16 mouse cellular contexts compared by ENCODE assay signal in genomic region chr10:126734661-126735060, GRCm38 (mm10).
A peak's percentile ranks its signal among the peaks of the same experiment; 100 is the strongest.
DNase-seq lines count a peak whose midpoint lies in the region; ATAC-seq and TF ChIP-seq lines count a peak whose summit lies in the region.
"Had no signal": no experiment of that assay in that cellular context is flagged by ENCODE, and none has a peak within 500 bp of the region (broad histone marks: within the 10 kb centered on the region; RNA-seq: fewer than 3 reads in every experiment).

No protein-coding gene starts in this region.

- no peaks in the 10 kb centered on the region for H3K36me3 ChIP-seq in kidney, postnatal 0 days (ENCODE audit: insufficient read depth, low read length)
- H3K36me3 ChIP-seq in liver, embryonic 11.5 days (ENCODE audit: control insufficient read depth, insufficient read depth, low read length): no peaks in the 10 kb centered on the region
- no peaks in the 10 kb centered on the region for H3K36me3 ChIP-seq in liver, embryonic 15.5 days (replicated peaks)
- no peaks in the 10 kb centered on the region for H3K36me3 ChIP-seq in heart, embryonic 12.5 days
- H3K36me3 ChIP-seq: embryonic facial prominence, embryonic 12.5 days; forebrain, embryonic 15.5 days; hindbrain, embryonic 10.5 days; hindbrain, embryonic 15.5 days had no signal

- H3K4me2 ChIP-seq in kidney, postnatal 0 days (ENCODE audit: low read length): no peak overlapping the region
- no peak overlapping the region for H3K4me2 ChIP-seq in liver, embryonic 11.5 days
- no peak overlapping the region for H3K4me2 ChIP-seq in liver, embryonic 15.5 days
- no peak overlapping the region for H3K4me2 ChIP-seq in heart, embryonic 12.5 days
- H3K4me2 ChIP-seq: embryonic facial prominence, embryonic 12.5 days; forebrain, embryonic 15.5 days; heart, embryonic 11.5 days; hindbrain, embryonic 15.5 days had no signal

- H3K9ac ChIP-seq in kidney, postnatal 0 days (ENCODE audit: low read depth, low read length): no peak overlapping the region
- no peak overlapping the region for H3K9ac ChIP-seq in liver, embryonic 11.5 days (ENCODE audit: low read depth, low read length)
- no peak overlapping the region for H3K9ac ChIP-seq in liver, embryonic 15.5 days
- H3K9ac ChIP-seq in heart, embryonic 12.5 days: no peak overlapping the region
- H3K9ac ChIP-seq: embryonic facial prominence, embryonic 12.5 days; forebrain, embryonic 15.5 days; hindbrain, embryonic 15.5 days had no signal

- no peak overlapping the region for H3K4me3 ChIP-seq in kidney, postnatal 0 days (replicated peaks; ENCODE audit: low read depth, low read length)
- H3K4me3 ChIP-seq in liver, embryonic 11.5 days (ENCODE audit: low read depth, low read length): no peak overlapping the region
- H3K4me3 ChIP-seq in liver, embryonic 15.5 days (replicated peaks): no peak overlapping the region
- no peak overlapping the region for H3K4me3 ChIP-seq in heart, embryonic 12.5 days
- H3K4me3 ChIP-seq: embryonic facial prominence, embryonic 12.5 days; forebrain, embryonic 15.5 days; heart, adult 2 months; hindbrain, embryonic 10.5 days; hindbrain, embryonic 15.5 days had no signal

- H3K9me3 ChIP-seq in kidney, postnatal 0 days (replicated peaks; ENCODE audit: low read length): no peaks in the 10 kb centered on the region
- H3K9me3 ChIP-seq in liver, embryonic 11.5 days (ENCODE audit: control insufficient read depth, low read length): no peaks in the 10 kb centered on the region
- H3K9me3 ChIP-seq in liver, embryonic 15.5 days (replicated peaks): no peaks in the 10 kb centered on the region
- H3K9me3 ChIP-seq in heart, embryonic 12.5 days (replicated peaks): no peaks in the 10 kb centered on the region
- H3K9me3 ChIP-seq: embryonic facial prominence, embryonic 12.5 days; forebrain, embryonic 15.5 days; hindbrain, embryonic 10.5 days; hindbrain, embryonic 15.5 days had no signal

- H3K4me1 ChIP-seq in kidney, postnatal 0 days (replicated peaks; ENCODE audit: insufficient read depth, low read length): no peaks in the 10 kb centered on the region
- H3K4me1 ChIP-seq in liver, embryonic 11.5 days (replicated peaks; ENCODE audit: control insufficient read depth, insufficient read depth, low read length): no peaks in the 10 kb centered on the region
- no peaks in the 10 kb centered on the region for H3K4me1 ChIP-seq in liver, embryonic 15.5 days (replicated peaks)
- no peaks in the 10 kb centered on the region for H3K4me1 ChIP-seq in heart, embryonic 12.5 days (replicated peaks)
- H3K4me1 ChIP-seq: embryonic facial prominence, embryonic 12.5 days; forebrain, embryonic 15.5 days; hindbrain, embryonic 10.5 days; hindbrain, embryonic 15.5 days had no signal

- H3K27me3 ChIP-seq in kidney, postnatal 0 days (ENCODE audit: insufficient read depth, low read length): no peaks in the 10 kb centered on the region
- no peaks in the 10 kb centered on the region for H3K27me3 ChIP-seq in liver, embryonic 11.5 days (replicated peaks; ENCODE audit: control insufficient read depth, insufficient read depth, low read length)
- H3K27me3 ChIP-seq in liver, embryonic 15.5 days: no peaks in the 10 kb centered on the region
- no peaks in the 10 kb centered on the region for H3K27me3 ChIP-seq in heart, embryonic 12.5 days (replicated peaks)
- H3K27me3 ChIP-seq: embryonic facial prominence, embryonic 12.5 days; forebrain, embryonic 15.5 days; hindbrain, embryonic 15.5 days had no signal

- WGBS in kidney, postnatal 0 days: 20% methylated on average over 2 of the region's 2 CpGs
- WGBS in liver, embryonic 11.5 days: 67% methylated on average over 2 of the region's 2 CpGs
- 40% methylated on average over 2 of the region's 2 CpGs for WGBS in liver, embryonic 15.5 days (ENCODE audit: insufficient replicate concordance)
- WGBS in heart, embryonic 12.5 days: 63% methylated on average over 2 of the region's 2 CpGs

- DNase-seq in kidney, postnatal 0 days (ENCODE audit: low spot score): peak; percentile 37
- DNase-seq in kidney, postnatal 4 days: no peak
- no peak for DNase-seq in liver, embryonic 11.5 days (ENCODE audit: low spot score)
- no peak for DNase-seq in layer of hippocampus, postnatal 25 days (ENCODE audit: extremely low spot score in 1 of 2, low spot score in 1 of 2)
- DNase-seq: adrenal gland, adult 2 months; adrenal gland, postnatal 25 days; cerebellum, adult 2 months; gastrocnemius, postnatal 10 days; heart, adult 2 months had no signal

- ATAC-seq in kidney, postnatal 0 days (replicated peaks; ENCODE audit: low FRiP score, low read depth): no peak
- ATAC-seq in liver, embryonic 11.5 days (replicated peaks; ENCODE audit: low FRiP score): 0 out of 2 replicates have a peak, but pooled peaks have one; percentile 31
- peak; percentile 65 for ATAC-seq in liver, embryonic 15.5 days (ENCODE audit: insufficient read depth)
- ATAC-seq in heart, embryonic 12.5 days (ENCODE audit: insufficient number of reproducible peaks, low FRiP score): no peak
- ATAC-seq: forebrain, embryonic 15.5 days had no signal

- no peak overlapping the region for H3K27ac ChIP-seq in kidney, postnatal 0 days
- H3K27ac ChIP-seq in liver, embryonic 11.5 days (ENCODE audit: low read depth, low read length): no peak overlapping the region
- no peak overlapping the region for H3K27ac ChIP-seq in liver, embryonic 15.5 days (replicated peaks)
- H3K27ac ChIP-seq in heart, embryonic 12.5 days (ENCODE audit: poor library complexity, severe bottlenecking): no peak overlapping the region
- H3K27ac ChIP-seq: embryonic facial prominence, embryonic 12.5 days; forebrain, embryonic 15.5 days; heart, adult 2 months; hindbrain, embryonic 10.5 days; hindbrain, embryonic 15.5 days had no signal

- TF ChIP-seq CTCF in kidney, postnatal 0 days (IDR thresholded peaks at IDR 0.05; ENCODE audit: low read depth): no peak

Comparison
In these comparisons a context has a peak if more than half of its experiments do, and no peak if none do; other contexts are left out.
1. ATAC-seq: peak in liver, embryonic 11.5 days (single experiment) and liver, embryonic 15.5 days (single experiment); none in kidney, postnatal 0 days (single experiment) and heart, embryonic 12.5 days (single experiment).